Mouse (Mus musculus): ENCODE measurements around the gene Fitm2.

DNA sequence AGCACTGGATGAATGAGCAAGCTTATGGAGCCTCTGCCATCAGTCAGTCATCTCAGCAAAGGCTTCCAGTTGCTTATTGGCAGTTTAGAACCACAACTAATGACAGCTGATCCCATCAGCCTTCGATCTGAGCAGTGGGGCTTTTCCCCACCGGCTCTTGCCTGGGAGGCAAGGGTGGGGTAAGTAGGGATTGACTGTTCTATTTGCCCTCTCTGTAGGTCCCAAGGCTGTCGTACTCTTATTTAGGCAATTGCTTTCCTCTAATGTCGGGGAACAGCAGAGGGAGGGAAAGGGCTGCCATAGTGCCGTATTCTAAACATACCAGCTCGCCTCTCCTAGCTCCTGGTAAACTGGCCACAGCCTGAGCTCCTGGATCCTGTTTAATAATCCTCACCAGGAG, 47.8 kb downstream of the Fitm2 start, which contains the start of gene Oser1:
- TF ChIP-seq CTCF (IDR thresholded peaks at IDR 0.05; ENCODE audit: low read depth, low read length), result no peak
- TF ChIP-seq POLR2A (IDR thresholded peaks at IDR 0.05; ENCODE audit: extremely low read depth, insufficient read depth, low read length), result no peak

All from liver, adult 2 months (tissue).